Mouse (Mus musculus): ENCODE measurements at regions not wholly inside any gene's neighbourhood (a gene's known extent, or its start where the extent isn't known, plus 50 kb on each side); places are given as distances from the start of the nearest gene placed in this dataset.

- no peak for TF ChIP-seq POLR2A (IDR thresholded peaks at IDR 0.05; ENCODE audit: insufficient read length, low read depth)
- TF ChIP-seq TCF3 (IDR thresholded peaks at IDR 0.05; ENCODE audit: insufficient read length, low read depth) = no peak
Observed at GRCm38 (mm10) chr19:30302281-30302680, 69.5 kb downstream of the Mbl2 start.
